Mouse (Mus musculus) embryonic fibroblast, embryonic 13.5 days (primary cell): ENCODE results near the gene Daam1. TPM values are rescaled to one million over a fixed set of nuclear protein-coding genes. Genes with fewer than 3 reads are reported as not detected.

Experiments used
- H3K27ac ChIP-seq: 2 replicates; pipeline ENCODE4 v1.5.1; 2012; ENCODE audit warnings: low read length, control low read depth, inconsistent platforms; ENCODE audit not compliant: insufficient read depth
- H3K4me1 ChIP-seq: 2 replicates; pipeline ENCODE4 v1.6.1; 2011; ENCODE audit warnings: low read length; ENCODE audit not compliant: control insufficient read depth, insufficient read depth
- H3K4me3 ChIP-seq: 2 replicates; pipeline ENCODE4 v1.5.1; 2011; ENCODE audit warnings: mild to moderate bottlenecking, control low read depth, low read length; ENCODE audit not compliant: insufficient read depth
- CTCF ChIP-seq: IDR thresholded peaks from 2 replicates; pipeline ENCODE4 v1.5.1; 2011; ENCODE audit warnings: mild to moderate bottlenecking, control low read depth, low read length, moderate library complexity, borderline replicate concordance; ENCODE audit not compliant: insufficient read depth
- POLR2A ChIP-seq: IDR thresholded peaks from 2 replicates; pipeline ENCODE4 v1.6.1; 2011; ENCODE audit warnings: low read depth, mild to moderate bottlenecking, control low read depth, low read length, moderate library complexity
- polyA plus RNA-seq: library from polyadenylated mRNA; stranded (reverse); fragments of >200 nt; gene quantifications from 2 replicates; pipeline ENCODE4 v1.2.4, GENCODE M21; 2011; ENCODE audit warnings: low read depth; ENCODE audit not compliant: missing spikeins, insufficient read length

The Daam1 gene
- 23.8 and 25.1 TPM in 2 replicates for polyA plus RNA-seq

- Histone ChIP-seq H3K4me1 (no peaks in the 10 kb centered on the region), H3K4me3 (peak within 1 kb of the TSS; percentile 76), H3K27ac (peak within 1 kb of the TSS; percentile 28)
- TF ChIP-seq POLR2A (peak; percentile 96), CTCF (no peak)
Measured at GRCm38 (mm10) chr12:71830607-71831257, at the start of gene Daam1. Daam1 (plus strand) TSS chr12:71831078.

GRCm38 (mm10) chr12:71781220-71781619, 49.7 kb upstream of the Daam1 start:
- Histone ChIP-seq H3K4me3 (no peak overlapping the region), H3K27ac (no peak overlapping the region), H3K4me1 (no peaks in the 10 kb centered on the region)
- no peak for TF ChIP-seq CTCF
- no peak for TF ChIP-seq POLR2A

- no peaks in the 10 kb centered on the region for H3K4me1 ChIP-seq
- no peak overlapping the region for H3K27ac ChIP-seq
- no peak for TF ChIP-seq CTCF
- TF ChIP-seq POLR2A = no peak
- H3K4me3 ChIP-seq = no peak overlapping the region
Measured at GRCm38 (mm10) chr12:71783970-71784369, 46.9 kb upstream of the Daam1 start.

GRCm38 (mm10) chr12:71784666-71785255, 46.1 kb upstream of the Daam1 start:
- no peak overlapping the region for H3K27ac ChIP-seq
- no peak overlapping the region for H3K4me3 ChIP-seq
- TF ChIP-seq POLR2A (no peak), CTCF (no peak)
- no peaks in the 10 kb centered on the region for H3K4me1 ChIP-seq

GRCm38 (mm10) chr12:71786521-71786920, 44.4 kb upstream of the Daam1 start:
- H3K4me3 ChIP-seq = no peak overlapping the region
- no peaks in the 10 kb centered on the region for H3K4me1 ChIP-seq
- H3K27ac ChIP-seq = no peak overlapping the region
- no peak for TF ChIP-seq POLR2A
- TF ChIP-seq CTCF = no peak

GRCm38 (mm10) chr12:71788791-71789190, 42.1 kb upstream of the Daam1 start:
- Histone ChIP-seq H3K27ac (no peak overlapping the region), H3K4me1 (no peaks in the 10 kb centered on the region), H3K4me3 (no peak overlapping the region)
- no peak for TF ChIP-seq POLR2A
- TF ChIP-seq CTCF = no peak

GRCm38 (mm10) chr12:71790581-71790980, 40.3 kb upstream of the Daam1 start:
- Histone ChIP-seq H3K4me1 (peaks cover 4% of the 10 kb centered on the region; the same call in 1 of the 2 replicates), H3K27ac (no peak overlapping the region)
- no peak for TF ChIP-seq CTCF
- TF ChIP-seq POLR2A = no peak

GRCm38 (mm10) chr12:71793114-71793513, 37.8 kb upstream of the Daam1 start:
- Histone ChIP-seq H3K27ac (no peak overlapping the region), H3K4me1 (peaks cover 4% of the 10 kb centered on the region; the same call in 1 of the 2 replicates), H3K4me3 (no peak overlapping the region)
- TF ChIP-seq POLR2A (no peak), CTCF (no peak)

More at GRCm38 (mm10) chr12:71790581-71790980, 40.3 kb upstream of the Daam1 start:
- H3K4me3 ChIP-seq = no peak overlapping the region

GRCm38 (mm10) chr12:71795626-71796025, 35.3 kb upstream of the Daam1 start:
- H3K4me3 ChIP-seq = no peak overlapping the region
- peaks cover 4% of the 10 kb centered on the region; the same call in 1 of the 2 replicates for H3K4me1 ChIP-seq
- no peak overlapping the region for H3K27ac ChIP-seq
- no peak for TF ChIP-seq CTCF
- TF ChIP-seq POLR2A = no peak

- H3K27ac ChIP-seq = no peak overlapping the region
- TF ChIP-seq CTCF (no peak), POLR2A (no peak)
- H3K4me1 ChIP-seq = peaks cover 4% of the 10 kb centered on the region; the same call in 1 of the 2 replicates
- no peak overlapping the region for H3K4me3 ChIP-seq
Measured at GRCm38 (mm10) chr12:71796517-71796916, 34.4 kb upstream of the Daam1 start.
